Mouse (Mus musculus) MEL (cell line): ENCODE results near the gene Fam19a1. TPM values are rescaled to one million over a fixed set of nuclear protein-coding genes. Genes with fewer than 3 reads are reported as not detected.

Experiments
- DNase-seq: peaks from one replicate; pipeline ENCODE4 v3.0.0; 2011; ENCODE audit warnings: low read depth, low spot score
- H3K27ac ChIP-seq: 2 replicates; pipeline ENCODE4 v1.5.1; 2012; ENCODE audit warnings: low read depth, mild to moderate bottlenecking, control low read depth, low read length, moderate library complexity; ENCODE audit not compliant: control insufficient read depth
- H3K27me3 ChIP-seq, 2 experiments: fragments of 150-350 bp in 1 of 2; sonication (generic) in 1 of 2; 2 replicates each; pipeline ENCODE4 v1.6.1; 2012; ENCODE audit warnings: low read length in 2 of 2, mild to moderate bottlenecking in 2 of 2, improper control_type of control experiment in 1 of 2, moderate library complexity in 1 of 2; ENCODE audit not compliant: insufficient read depth in 2 of 2, control insufficient read depth in 1 of 2
- H3K36me3 ChIP-seq, 2 experiments: 2 replicates each; pipeline ENCODE4 v1.6.1; 2012 to 2014; ENCODE audit warnings: low read length in 2 of 2, improper control_type of control experiment in 1 of 2, inconsistent platforms in 1 of 2, mild to moderate bottlenecking in 1 of 2; ENCODE audit not compliant: insufficient read depth in 2 of 2, control insufficient read depth in 1 of 2
- H3K4me1 ChIP-seq, 2 experiments: fragments of 150-350 bp in 1 of 2; sonication (generic) in 1 of 2; 2 replicates each; pipeline ENCODE4 v1.6.1; 2012; ENCODE audit warnings: low read length in 2 of 2, improper control_type of control experiment in 1 of 2, mild to moderate bottlenecking in 1 of 2; ENCODE audit not compliant: insufficient read depth in 2 of 2, control insufficient read depth in 1 of 2
- H3K4me3 ChIP-seq, 2 experiments: fragments of 150-350 bp in 1 of 2; sonication (generic) in 1 of 2; 2 replicates each; pipeline ENCODE4 v1.5.1; 2012; ENCODE audit warnings: low read depth in 2 of 2, low read length in 2 of 2, mild to moderate bottlenecking in 2 of 2, moderate library complexity in 2 of 2, control low read depth in 1 of 2, improper control_type of control experiment in 1 of 2; ENCODE audit not compliant: control insufficient read depth in 1 of 2, insufficient read depth in 1 of 2
- H3K79me2 ChIP-seq: 2 replicates; pipeline ENCODE4 v1.6.1; 2012; ENCODE audit warnings: mild to moderate bottlenecking, low read length, moderate library complexity; ENCODE audit not compliant: control insufficient read depth, poor library complexity, insufficient read depth
- H3K9ac ChIP-seq: 2 replicates; pipeline ENCODE4 v1.6.1; 2012; ENCODE audit warnings: low read depth, mild to moderate bottlenecking, control low read depth, low read length, moderate library complexity; ENCODE audit not compliant: control insufficient read depth, poor library complexity, severe bottlenecking
- H3K9me3 ChIP-seq: fragments of 150-350 bp; sonication (generic); replicated peaks from 2 replicates; pipeline ENCODE4 v1.6.1; 2012; ENCODE audit warnings: mild to moderate bottlenecking, low read length, improper control_type of control experiment, moderate library complexity; ENCODE audit not compliant: insufficient read depth
- BHLHE40 ChIP-seq: IDR thresholded peaks from 2 replicates; pipeline ENCODE4 v1.6.1; 2012; ENCODE audit warnings: low read depth, mild to moderate bottlenecking, inconsistent platforms, low read length, improper control_type of control experiment, borderline replicate concordance
- CHD1 ChIP-seq: IDR thresholded peaks from 2 replicates; pipeline ENCODE4 v1.6.1; 2012; ENCODE audit warnings: low read depth, mild to moderate bottlenecking, inconsistent platforms, low read length, improper control_type of control experiment
- CHD2 ChIP-seq: IDR thresholded peaks from 2 replicates; pipeline ENCODE4 v1.6.1; 2011; ENCODE audit warnings: low read length, improper control_type of control experiment
- CTCF ChIP-seq, 3 experiments: IDR thresholded peaks in 2 of 3; conservative IDR thresholded peaks in 1 of 3; 2 replicates each; pipeline ENCODE4 v1.5.1; 2011 to 2012; ENCODE audit warnings: low read length in 3 of 3, low read depth in 2 of 3, mild to moderate bottlenecking in 2 of 3, improper control_type of control experiment in 1 of 3, inconsistent platforms in 1 of 3, mixed read lengths in 1 of 3, moderate library complexity in 1 of 3; ENCODE audit not compliant: control insufficient read depth in 1 of 3, insufficient read depth in 1 of 3, poor library complexity in 1 of 3, severe bottlenecking in 1 of 3
- E2F4 ChIP-seq: IDR thresholded peaks from 2 replicates; pipeline ENCODE4 v1.6.1; 2011; ENCODE audit warnings: low read depth, low read length, improper control_type of control experiment, borderline replicate concordance
- EP300 ChIP-seq, 2 experiments: IDR thresholded peaks; 2 replicates each; pipeline ENCODE4 v1.6.1; 2011; ENCODE audit warnings: improper control_type of control experiment in 2 of 2, low read length in 2 of 2, low read depth in 1 of 2, mild to moderate bottlenecking in 1 of 2
- ETS1 ChIP-seq: IDR thresholded peaks from 2 replicates; pipeline ENCODE4 v1.6.1; 2012; ENCODE audit warnings: low read depth, mild to moderate bottlenecking, inconsistent platforms, low read length, improper control_type of control experiment, moderate library complexity
- GATA1 ChIP-seq: IDR thresholded peaks from 2 replicates; pipeline ENCODE4 v1.6.1; 2011; ENCODE audit warnings: low read depth, low read length, improper control_type of control experiment
- JUND ChIP-seq: IDR thresholded peaks from 2 replicates; pipeline ENCODE4 v1.6.1; 2011; ENCODE audit warnings: low read depth, mild to moderate bottlenecking, improper control_type of control experiment, low read length
- KAT2A ChIP-seq: conservative IDR thresholded peaks from 2 replicates; pipeline ENCODE4 v1.6.1; 2012; ENCODE audit warnings: low read depth, low read length, improper control_type of control experiment, inconsistent platforms
- MEF2A ChIP-seq: IDR thresholded peaks from 2 replicates; pipeline ENCODE4 v1.6.1; 2014; ENCODE audit warnings: low read depth, mild to moderate bottlenecking, inconsistent platforms, low read length, improper control_type of control experiment; ENCODE audit not compliant: poor library complexity, insufficient replicate concordance, severe bottlenecking; ENCODE audit errors: extremely low read depth
- MXI1 ChIP-seq: IDR thresholded peaks from 2 replicates; pipeline ENCODE4 v1.6.1; 2011; ENCODE audit warnings: mild to moderate bottlenecking, low read depth, low read length, improper control_type of control experiment
- MYC ChIP-seq: IDR thresholded peaks from 2 replicates; pipeline ENCODE4 v1.6.1; 2011; ENCODE audit warnings: low read depth, mild to moderate bottlenecking, low read length, improper control_type of control experiment, moderate library complexity
- POLR2A ChIP-seq, 2 experiments: IDR thresholded peaks; 2 replicates each; pipeline ENCODE4 v1.6.1; 2011 to 2012; ENCODE audit warnings: low read length in 2 of 2, mild to moderate bottlenecking in 2 of 2, control low read depth in 1 of 2, improper control_type of control experiment in 1 of 2, low read depth in 1 of 2, moderate library complexity in 1 of 2; ENCODE audit not compliant: control insufficient read depth in 1 of 2, insufficient read depth in 1 of 2, poor library complexity in 1 of 2
- POLR2AphosphoS2 ChIP-seq: IDR thresholded peaks from 2 replicates; pipeline ENCODE4 v1.6.1; 2011; ENCODE audit warnings: low read length, improper control_type of control experiment
- RAD21 ChIP-seq: IDR thresholded peaks from 2 replicates; pipeline ENCODE4 v1.6.1; 2011; ENCODE audit warnings: mild to moderate bottlenecking, low read depth, low read length, improper control_type of control experiment
- SIN3A ChIP-seq: IDR thresholded peaks from 2 replicates; pipeline ENCODE4 v1.6.1; 2012; ENCODE audit warnings: low read length, improper control_type of control experiment, inconsistent platforms
- TBP ChIP-seq: IDR thresholded peaks from 2 replicates; pipeline ENCODE4 v1.8.0; 2011; ENCODE audit warnings: low read depth, low read length, improper control_type of control experiment
- UBTF ChIP-seq: IDR thresholded peaks from 2 replicates; pipeline ENCODE4 v1.6.1; 2012; ENCODE audit warnings: low read depth, mild to moderate bottlenecking, inconsistent platforms, low read length, improper control_type of control experiment, moderate library complexity, borderline replicate concordance; ENCODE audit not compliant: insufficient read depth
- USF2 ChIP-seq, 2 experiments: IDR thresholded peaks; 2 replicates each; pipeline ENCODE4 v1.6.1; 2011 to 2012; ENCODE audit warnings: improper control_type of control experiment in 2 of 2, low read length in 2 of 2, borderline replicate concordance in 1 of 2, inconsistent platforms in 1 of 2, low read depth in 1 of 2, mild to moderate bottlenecking in 1 of 2; ENCODE audit not compliant: insufficient read depth in 1 of 2
- ZNF384 ChIP-seq: IDR thresholded peaks from 2 replicates; pipeline ENCODE4 v1.6.1; 2012; ENCODE audit warnings: low read depth, mild to moderate bottlenecking, inconsistent platforms, low read length, improper control_type of control experiment
- polyA plus RNA-seq, 2 experiments: library from polyadenylated mRNA; stranded (reverse) in 1 of 2; unstranded in 1 of 2; fragments of >175 nt in 1 of 2; fragments of >200 nt in 1 of 2; gene quantifications; 2 replicates each; pipeline versions ENCODE4 v1.2.1 to v1.2.4; 2012; ENCODE audit warnings: low replicate concordance in 2 of 2, low read depth in 1 of 2; ENCODE audit not compliant: insufficient read length in 2 of 2, insufficient read depth in 1 of 2, missing spikeins in 1 of 2
- total RNA-seq: library from RNA; depleted of rRNA; stranded (reverse); fragments of 300-350 nt; gene quantifications from 2 replicates; pipeline ENCODE4 v1.2.3, GENCODE M21; 2012

The Fam19a1 gene
- total and polyA plus RNA-seq, 3 experiments: not detected

DNA sequence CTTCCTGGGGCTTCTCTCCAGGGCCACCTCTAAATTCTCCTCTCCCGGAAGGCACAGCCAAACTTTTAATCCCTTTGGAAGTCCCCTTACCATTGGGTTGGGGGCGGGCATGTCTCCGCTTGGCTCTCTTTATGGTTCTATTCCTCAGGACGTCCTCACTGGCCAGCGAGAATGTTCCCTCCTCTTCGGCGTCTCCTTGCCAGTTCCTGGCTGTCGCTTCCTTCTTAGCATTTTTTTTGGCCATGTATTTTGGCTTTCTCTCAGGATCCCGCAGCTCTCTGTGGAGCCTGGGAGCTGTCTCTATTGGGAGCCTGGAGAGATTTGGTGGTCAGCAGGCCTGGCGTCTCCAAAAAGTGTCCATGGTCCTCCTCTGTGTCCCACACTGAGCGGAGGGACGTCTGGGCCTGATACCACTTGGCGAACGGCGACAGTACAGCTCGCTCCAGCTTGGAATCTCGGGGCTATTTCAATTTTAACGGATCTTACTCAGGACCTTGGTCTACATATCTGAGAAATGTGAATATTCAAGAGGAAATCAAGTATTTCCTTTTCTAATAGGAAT, 52.9 kb downstream of the Fam19a1 start, which contains the start of gene 1700123L14Rik:
1700123L14Rik (minus strand) TSS at position 426 of the 562 bp plus-strand sequence.
- Histone ChIP-seq H3K27ac (no peak within 1 kb of the TSS), H3K4me3 (no peak within 1 kb of the TSS), H3K36me3 (no peaks in the 10 kb centered on the region), H3K9ac (no peak within 1 kb of the TSS), H3K79me2 (no peaks in the 10 kb centered on the region), H3K9me3 (no peaks in the 10 kb centered on the region), H3K27me3 (no peaks in the 10 kb centered on the region), H3K4me1 (no peaks in the 10 kb centered on the region)
- no peak for DNase-seq
- no peak for TF ChIP-seq BHLHE40
- TF ChIP-seq ETS1: no peak
- no peak for TF ChIP-seq CHD1
- TF ChIP-seq POLR2AphosphoS2: no peak
- no peak for TF ChIP-seq POLR2A (IDR thresholded peaks at IDR 0.05; ENCODE audit: control insufficient read depth in 1 of 2, insufficient read depth in 1 of 2, low read depth in 1 of 2, low read length in 2 of 2, poor library complexity in 1 of 2)
- no peak for TF ChIP-seq E2F4
- no peak for TF ChIP-seq ZNF384
- no peak for TF ChIP-seq KAT2A
- TF ChIP-seq UBTF: no peak

DNA sequence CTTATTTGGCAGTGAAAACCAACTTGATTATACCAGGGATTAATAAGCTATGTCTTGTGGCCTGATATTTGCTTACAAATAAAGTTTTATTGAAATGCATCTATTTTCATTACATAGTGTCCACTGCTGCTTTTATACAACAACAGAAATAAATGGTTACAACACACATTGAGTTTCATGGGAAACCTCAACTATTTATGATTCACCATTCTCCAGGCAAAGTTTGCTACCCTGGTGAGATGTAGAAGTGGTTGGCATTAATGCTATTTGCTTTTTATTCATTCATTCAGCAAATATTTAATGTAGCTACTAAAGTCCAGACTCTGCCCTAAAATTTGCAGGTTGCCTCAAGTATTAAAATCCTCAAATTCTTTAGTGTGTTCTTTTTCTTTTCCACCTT, 54.1 kb downstream of the Fam19a1 start:
- H3K4me3 ChIP-seq: no peak overlapping the region
- H3K27me3 ChIP-seq: no peaks in the 10 kb centered on the region
- H3K9ac ChIP-seq: no peak overlapping the region
- no peak for DNase-seq
- H3K36me3 ChIP-seq: no peaks in the 10 kb centered on the region
- H3K9me3 ChIP-seq: no peaks in the 10 kb centered on the region
- H3K79me2 ChIP-seq: no peaks in the 10 kb centered on the region
- TF ChIP-seq MEF2A (no peak), POLR2AphosphoS2 (no peak), GATA1 (no peak), RAD21 (no peak), JUND (no peak), TBP (no peak), CTCF (IDR thresholded peaks at IDR 0.05 in 2 of 3, conservative IDR thresholded peaks at IDR 0.05 in 1 of 3; ENCODE audit: control insufficient read depth in 1 of 3, insufficient read depth in 1 of 3, low read depth in 2 of 3, low read length in 3 of 3, poor library complexity in 1 of 3, severe bottlenecking in 1 of 3) (no peak), CHD1 (no peak), MYC (no peak)
- no peaks in the 10 kb centered on the region for H3K4me1 ChIP-seq
- no peak overlapping the region for H3K27ac ChIP-seq

DNA sequence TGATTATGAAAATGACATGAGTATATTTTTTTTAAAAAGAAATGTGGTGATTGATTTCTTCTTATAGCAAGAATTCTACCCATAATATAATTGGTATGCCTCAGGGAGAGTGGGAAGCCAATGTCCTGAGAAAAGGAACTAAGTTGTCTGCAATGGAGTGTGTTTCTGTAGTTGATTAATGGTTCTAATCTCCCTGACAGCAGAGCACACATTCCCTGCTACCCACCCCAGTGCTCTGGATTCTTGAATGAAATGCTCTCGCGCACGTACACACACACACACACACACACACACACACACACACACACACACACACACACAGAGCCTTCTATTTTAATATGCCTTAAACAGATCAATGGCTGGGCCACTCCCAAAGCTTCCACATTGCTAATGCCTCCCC, 60.7 kb downstream of the Fam19a1 start:
- no peaks in the 10 kb centered on the region for H3K9me3 ChIP-seq
- H3K4me1 ChIP-seq: no peaks in the 10 kb centered on the region
- H3K27me3 ChIP-seq: no peaks in the 10 kb centered on the region
- no peak for DNase-seq
- no peak overlapping the region for H3K4me3 ChIP-seq
- H3K79me2 ChIP-seq: no peaks in the 10 kb centered on the region
- TF ChIP-seq ETS1: no peak
- TF ChIP-seq POLR2AphosphoS2: no peak
- TF ChIP-seq USF2 (IDR thresholded peaks at IDR 0.05; ENCODE audit: borderline replicate concordance in 1 of 2, insufficient read depth in 1 of 2, low read depth in 1 of 2, low read length in 2 of 2): no peak
- no peak for TF ChIP-seq SIN3A
- no peak for TF ChIP-seq EP300 (IDR thresholded peaks at IDR 0.05; ENCODE audit: low read depth in 1 of 2, low read length in 2 of 2)
- TF ChIP-seq TBP: no peak
- TF ChIP-seq MXI1: no peak
- no peak for TF ChIP-seq CHD2
- no peak overlapping the region for H3K9ac ChIP-seq
- no peak overlapping the region for H3K27ac ChIP-seq
- no peaks in the 10 kb centered on the region for H3K36me3 ChIP-seq
